Mouse (Mus musculus) forebrain, embryonic 13.5 days (tissue): Measurements from ENCODE around the gene Rdh5. TPM values are rescaled to one million over a fixed set of nuclear protein-coding genes. Genes with fewer than 3 reads are reported as not detected.
A peak's percentile ranks its signal among the peaks of the same experiment; 100 is the strongest.

Experiments
- ATAC-seq: fragments of 200-750 bp; cut with Nextera tagmentation; 2 replicates; pipeline ENCODE4 v1.8.0; 2017
- H3K27ac ChIP-seq: fragments of 300-500 bp; sonication (generic); 2 replicates; pipeline ENCODE4 v1.5.1; 2015; ENCODE audit warnings: inconsistent platforms, mild to moderate bottlenecking, moderate library complexity
- H3K27me3 ChIP-seq: fragments of 300-500 bp; sonication (generic); 2 replicates; pipeline ENCODE4 v1.6.1; 2015; ENCODE audit warnings: mild to moderate bottlenecking, inconsistent platforms
- H3K36me3 ChIP-seq: fragments of 300-500 bp; sonication (generic); 2 replicates; pipeline ENCODE4 v1.6.1; 2015; ENCODE audit warnings: mild to moderate bottlenecking, inconsistent platforms; ENCODE audit not compliant: poor library complexity, severe bottlenecking
- H3K4me1 ChIP-seq: fragments of 300-500 bp; sonication (generic); 2 replicates; pipeline ENCODE4 v1.6.1; 2015; ENCODE audit warnings: inconsistent platforms
- H3K4me2 ChIP-seq: fragments of 300-500 bp; sonication (generic); 2 replicates; pipeline ENCODE4 v1.6.1; 2015; ENCODE audit warnings: inconsistent platforms, mild to moderate bottlenecking, moderate library complexity
- H3K4me3 ChIP-seq: fragments of 300-500 bp; sonication (generic); 2 replicates; pipeline ENCODE4 v1.5.1; 2015; ENCODE audit warnings: mild to moderate bottlenecking, inconsistent platforms
- H3K9ac ChIP-seq: fragments of 300-500 bp; sonication (generic); 2 replicates; pipeline ENCODE4 v1.6.1; 2015; ENCODE audit warnings: mild to moderate bottlenecking, inconsistent platforms
- H3K9me3 ChIP-seq: fragments of 300-500 bp; sonication (generic); replicated peaks from 2 replicates; pipeline ENCODE4 v1.6.1; 2016; ENCODE audit warnings: inconsistent platforms
- WGBS: fragments of 180-500 bp; shearing (Covaris S2); methylation state at CpG from one replicate; pipeline ENCODE4 v1.1.7; 2015; 5-methylcytosine and 5-hydroxymethylcytosine counted together
- polyA plus RNA-seq: library from polyadenylated mRNA; unstranded; fragments of >200 nt; fragmentation: Nextera tagmentation; extraction: Ambion mirVana; gene quantifications from 2 replicates; pipeline ENCODE4 v1.2.1, GENCODE M21; 2015

Rdh5 gene
- polyA plus RNA-seq, 1 experiment from 2014 or later: 16.0 TPM

DNA sequence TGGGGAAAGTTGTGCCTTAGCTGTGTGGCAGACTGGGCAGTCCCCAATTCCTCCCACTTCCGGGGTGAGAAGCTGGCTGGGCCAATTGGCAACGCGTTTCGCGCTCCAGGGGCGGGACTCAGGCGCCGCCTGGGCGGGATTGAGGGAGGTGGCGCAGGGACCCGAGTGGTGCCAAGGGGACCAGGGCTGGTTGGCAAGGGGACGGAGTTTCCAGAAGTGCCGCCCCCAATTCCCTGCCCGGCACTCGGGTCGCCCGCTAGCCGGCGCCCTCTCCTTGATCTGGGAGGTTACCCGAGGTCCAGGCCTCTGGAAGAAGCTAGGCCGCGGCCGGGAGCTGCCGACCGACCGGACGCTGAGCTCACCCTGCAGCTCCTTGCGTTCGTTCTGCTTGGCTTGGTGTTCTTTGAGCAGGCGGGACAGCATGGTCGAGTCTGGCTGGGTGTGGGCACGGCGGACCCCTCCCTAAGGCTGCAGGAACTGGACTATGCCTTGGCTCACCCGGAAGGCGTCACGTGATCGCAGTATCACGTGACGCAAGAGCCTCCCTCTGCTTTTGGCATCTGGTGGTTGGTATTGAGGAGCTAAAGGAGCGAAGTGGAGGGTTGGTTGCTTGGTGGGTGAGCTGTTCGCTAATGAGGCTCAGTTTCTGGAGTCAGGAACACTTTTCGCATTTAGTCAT is 464 bp upstream of the Rdh5 start:
- peaks cover 6% of the 10 kb centered on the region; the same call in 1 of the 2 replicates for H3K27me3 ChIP-seq
- H3K27ac ChIP-seq: peak overlapping the region; percentile 93
- H3K9ac ChIP-seq: peak overlapping the region; percentile 84
- H3K36me3 ChIP-seq: peaks cover 15% of the 10 kb centered on the region; the same call in 1 of the 2 replicates
- WGBS: under 1% methylated on average over 42 of the region's 42 CpGs
- H3K9me3 ChIP-seq: no peaks in the 10 kb centered on the region
- H3K4me1 ChIP-seq: peaks cover 31% of the 10 kb centered on the region
- ATAC-seq: peak; percentile 98
- H3K4me2 ChIP-seq: peak overlapping the region; percentile 71
- peak overlapping the region; percentile 81 for H3K4me3 ChIP-seq

DNA sequence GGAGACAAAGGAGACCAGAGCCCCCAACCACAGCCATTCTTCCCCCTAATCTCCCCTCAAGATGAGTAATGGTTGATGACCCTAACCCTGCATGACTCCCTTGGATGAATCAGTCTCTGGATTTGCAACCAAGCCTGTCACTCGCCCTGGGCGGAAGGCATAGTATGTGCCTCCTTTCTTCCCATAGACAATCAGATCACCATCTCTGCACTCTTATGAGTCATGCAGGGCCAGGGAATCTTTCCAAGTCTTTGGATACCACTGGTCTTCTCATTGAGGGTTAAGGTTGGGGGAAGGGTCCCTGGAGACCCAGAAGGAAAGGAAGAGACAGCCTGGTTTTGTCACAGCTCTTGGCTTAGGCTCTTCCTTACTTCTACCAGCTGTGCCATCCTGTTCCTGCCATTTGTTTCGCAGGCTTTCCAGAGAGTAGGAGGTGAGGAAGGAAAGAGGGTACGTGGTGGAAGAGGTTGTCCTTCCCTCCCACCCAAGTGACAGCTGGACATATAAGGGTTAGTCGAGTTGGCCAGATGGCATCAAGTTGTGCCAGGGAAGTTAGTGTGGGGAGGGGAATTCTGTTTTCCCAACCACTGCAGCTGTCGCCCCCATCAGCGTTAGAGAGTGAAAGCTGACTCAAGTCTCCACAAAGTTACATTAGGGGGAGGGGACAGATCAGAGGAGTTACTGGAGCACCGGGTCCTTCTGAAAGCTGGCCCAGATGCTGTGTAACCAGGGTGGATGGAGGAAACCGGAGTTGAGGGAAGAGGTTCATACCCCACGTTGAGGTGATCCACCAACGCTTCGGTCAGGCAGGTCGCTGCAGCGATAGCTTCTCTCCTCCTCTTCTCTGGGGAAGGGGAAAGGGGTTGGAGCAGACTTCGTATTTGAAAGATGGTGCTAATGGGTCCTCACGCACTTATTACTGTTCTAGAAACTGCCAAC is 536 bp downstream of the Rdh5 start:
- H3K4me2 ChIP-seq: peak overlapping the region; percentile 71
- 73% methylated on average over 16 of the region's 16 CpGs for WGBS
- no peaks in the 10 kb centered on the region for H3K9me3 ChIP-seq
- peaks cover 25% of the 10 kb centered on the region for H3K36me3 ChIP-seq
- peaks cover 5% of the 10 kb centered on the region; the same call in 1 of the 2 replicates for H3K27me3 ChIP-seq
- H3K4me3 ChIP-seq: peak overlapping the region; percentile 81
- ATAC-seq: no peak; the same call in 1 of the 2 replicates
- H3K4me1 ChIP-seq: peaks cover 27% of the 10 kb centered on the region
- H3K9ac ChIP-seq: peak overlapping the region; percentile 84
- no peak overlapping the region; the same call in 1 of the 2 replicates for H3K27ac ChIP-seq

DNA sequence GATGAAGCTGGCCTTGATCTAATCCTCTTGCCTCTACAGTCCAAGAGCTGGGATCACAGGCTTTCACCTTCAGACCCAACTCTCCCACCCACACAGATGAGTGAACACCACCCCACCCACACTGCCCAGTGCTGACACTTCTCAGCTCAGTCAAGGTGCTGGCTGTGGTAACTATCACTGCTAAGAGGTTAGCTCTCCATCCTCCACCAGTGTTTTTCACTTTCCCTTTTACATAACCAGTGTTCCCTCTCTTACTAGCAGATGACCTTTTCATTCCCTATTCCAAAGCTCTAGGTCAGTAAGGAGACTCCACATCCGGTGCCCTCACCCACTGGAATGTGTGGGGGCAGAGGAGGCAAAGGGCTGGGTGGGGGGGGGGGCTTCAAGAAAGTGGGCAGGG is 1.4 kb downstream of the Rdh5 start:
- ATAC-seq: no peak
- Histone ChIP-seq H3K9ac (0 out of 2 replicates have a peak overlapping the region, but pooled peaks have one; percentile 12), H3K9me3 (no peaks in the 10 kb centered on the region)

DNA sequence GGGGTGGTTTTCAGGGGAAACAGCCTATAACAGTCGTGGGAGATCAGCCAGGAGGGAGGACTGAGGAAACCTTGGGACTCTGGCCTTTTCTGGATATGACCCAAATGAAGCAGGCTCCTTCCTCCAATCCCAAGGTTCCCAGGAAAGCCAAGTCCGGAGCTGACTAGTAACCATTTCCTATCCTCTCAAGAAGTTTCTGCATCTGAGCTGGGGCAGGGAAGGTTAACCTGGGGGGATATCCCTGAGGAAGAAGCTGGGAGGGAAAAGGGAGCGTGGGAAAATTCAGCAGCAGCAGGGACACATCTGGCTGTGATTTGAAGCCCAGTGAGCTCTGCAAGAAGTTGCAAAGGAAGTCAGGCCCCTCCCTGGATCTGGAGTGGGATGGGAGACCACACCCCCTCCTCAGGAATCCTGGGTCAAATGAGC is 1.9 kb downstream of the Rdh5 start:
- 77% methylated on average over 3 of the region's 3 CpGs for WGBS
- H3K9me3 ChIP-seq: no peaks in the 10 kb centered on the region
- ATAC-seq: no peak
- no peaks in the 10 kb centered on the region for H3K27me3 ChIP-seq
- peaks cover 33% of the 10 kb centered on the region for H3K36me3 ChIP-seq
- H3K4me1 ChIP-seq: peaks cover 27% of the 10 kb centered on the region
- H3K4me3 ChIP-seq: no peak overlapping the region
- H3K27ac ChIP-seq: no peak overlapping the region
- H3K9ac ChIP-seq: 0 out of 2 replicates have a peak overlapping the region, but pooled peaks have one; percentile 12
- no peak overlapping the region for H3K4me2 ChIP-seq

More for the DNA sequence above, 1.4 kb downstream of the Rdh5 start:
- Histone ChIP-seq H3K4me2 (no peak overlapping the region), H3K27ac (no peak overlapping the region), H3K27me3 (no peaks in the 10 kb centered on the region), H3K4me1 (peaks cover 27% of the 10 kb centered on the region), H3K36me3 (peaks cover 31% of the 10 kb centered on the region), H3K4me3 (no peak overlapping the region)
- 67% methylated on average over 1 of the region's 1 CpGs for WGBS

DNA sequence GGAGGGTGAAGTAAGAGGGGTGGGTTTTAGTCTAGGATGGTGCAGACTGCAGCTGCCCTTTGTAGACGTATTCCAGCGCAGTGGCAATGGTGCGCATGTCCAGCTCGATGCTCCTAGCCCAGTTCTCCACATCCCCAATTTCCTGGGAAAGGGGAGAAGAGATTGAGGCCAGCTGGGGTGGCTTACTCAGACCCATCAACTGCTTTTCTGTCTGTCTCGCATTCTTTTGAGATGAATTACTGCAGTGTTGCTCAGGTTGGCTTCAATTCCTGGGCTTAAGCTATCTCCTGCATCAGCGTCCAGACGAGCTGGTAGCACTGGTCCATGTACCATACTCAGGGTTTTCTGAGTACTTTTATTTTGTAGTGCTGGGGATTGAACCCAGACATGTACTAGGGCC is 2.7 kb downstream of the Rdh5 start:
- Histone ChIP-seq H3K27me3 (no peaks in the 10 kb centered on the region), H3K27ac (no peak overlapping the region), H3K9ac (no peak overlapping the region), H3K4me3 (no peak overlapping the region), H3K4me1 (peaks cover 27% of the 10 kb centered on the region), H3K36me3 (peaks cover 33% of the 10 kb centered on the region), H3K9me3 (no peaks in the 10 kb centered on the region), H3K4me2 (no peak overlapping the region)
- 84% methylated on average over 7 of the region's 7 CpGs for WGBS
- ATAC-seq: no peak

DNA sequence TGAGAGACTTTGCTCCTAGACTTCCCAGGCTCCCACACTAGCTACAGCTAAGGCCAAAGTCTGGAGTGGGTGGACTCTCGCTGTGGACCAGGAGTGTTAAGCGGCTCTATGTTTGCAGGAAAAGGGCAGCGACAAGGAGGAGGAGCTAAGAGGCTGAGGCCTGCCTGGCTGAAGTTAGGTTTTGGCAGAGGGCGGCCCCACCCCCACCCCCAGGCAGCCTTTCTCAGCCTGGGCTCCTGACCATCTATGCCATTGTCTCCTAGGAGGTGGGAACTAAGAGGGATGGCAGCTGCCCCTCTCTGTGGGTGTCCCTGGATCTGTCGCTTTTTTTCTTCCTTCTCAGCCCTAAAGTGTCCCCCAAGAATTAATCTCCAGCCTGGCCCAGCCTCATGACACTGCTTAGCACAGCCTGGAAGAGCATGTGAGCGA is 3.5 kb downstream of the Rdh5 start:
- no peaks in the 10 kb centered on the region for H3K27me3 ChIP-seq
- no peak overlapping the region for H3K27ac ChIP-seq
- H3K9ac ChIP-seq: no peak overlapping the region
- H3K4me3 ChIP-seq: no peak overlapping the region
- H3K36me3 ChIP-seq: peaks cover 33% of the 10 kb centered on the region
- no peak for ATAC-seq
- no peaks in the 10 kb centered on the region for H3K9me3 ChIP-seq
- WGBS: 12% methylated on average over 6 of the region's 6 CpGs
- H3K4me2 ChIP-seq: no peak overlapping the region
- H3K4me1 ChIP-seq: peaks cover 27% of the 10 kb centered on the region

DNA sequence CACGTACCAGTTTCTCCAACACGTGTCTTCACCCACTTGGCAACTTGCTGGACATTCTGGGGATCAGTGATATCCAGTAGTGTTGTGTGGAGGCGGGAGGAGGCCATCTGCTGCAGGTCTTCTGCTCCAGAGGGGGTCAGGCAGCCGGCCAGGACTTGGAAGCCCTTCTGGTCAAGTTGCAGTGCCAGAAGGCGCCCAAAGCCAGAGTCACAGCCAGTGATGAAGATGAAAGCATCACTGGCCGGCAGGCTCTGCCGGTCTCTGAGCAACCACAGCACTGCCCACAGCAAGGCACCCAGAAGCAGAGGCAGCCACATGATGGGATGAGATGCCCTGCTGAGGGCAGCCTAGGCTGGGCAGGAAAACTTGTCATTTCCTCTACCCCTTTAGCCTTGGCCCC is 4.4 kb downstream of the Rdh5 start:
- Histone ChIP-seq H3K27me3 (no peaks in the 10 kb centered on the region), H3K9me3 (no peaks in the 10 kb centered on the region), H3K4me2 (no peak overlapping the region), H3K27ac (no peak overlapping the region), H3K36me3 (peaks cover 37% of the 10 kb centered on the region), H3K4me3 (no peak overlapping the region), H3K9ac (no peak overlapping the region), H3K4me1 (peaks cover 19% of the 10 kb centered on the region)
- no peak for ATAC-seq
- 82% methylated on average over 7 of the region's 7 CpGs for WGBS

DNA sequence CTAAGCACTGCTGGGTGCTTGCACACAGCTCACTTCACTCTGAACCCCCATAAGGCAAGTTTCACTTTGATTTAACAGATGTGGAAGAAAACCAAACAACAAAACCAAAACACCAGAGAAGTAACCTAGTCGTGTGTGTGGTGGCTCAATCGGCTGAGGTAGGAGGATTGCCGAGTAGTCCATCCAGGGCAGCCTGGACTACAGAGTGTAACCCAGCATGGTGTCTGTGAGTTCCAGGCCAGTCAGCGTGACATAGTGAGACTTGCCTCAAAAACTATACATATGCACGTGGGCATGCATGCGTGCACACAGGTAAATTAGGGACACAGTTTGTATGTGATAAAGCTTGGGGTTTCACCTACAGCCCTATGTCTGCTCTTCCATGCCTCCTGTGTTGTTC is 5.3 kb downstream of the Rdh5 start:
- ATAC-seq: no peak
- no peak overlapping the region for H3K9ac ChIP-seq
- no peak overlapping the region for H3K4me2 ChIP-seq
- WGBS: 94% methylated on average over 6 of the region's 6 CpGs
- H3K27me3 ChIP-seq: no peaks in the 10 kb centered on the region
- H3K27ac ChIP-seq: no peak overlapping the region
- peaks cover 14% of the 10 kb centered on the region for H3K4me1 ChIP-seq
- no peak overlapping the region for H3K4me3 ChIP-seq
- peaks cover 37% of the 10 kb centered on the region for H3K36me3 ChIP-seq
- no peaks in the 10 kb centered on the region for H3K9me3 ChIP-seq

DNA sequence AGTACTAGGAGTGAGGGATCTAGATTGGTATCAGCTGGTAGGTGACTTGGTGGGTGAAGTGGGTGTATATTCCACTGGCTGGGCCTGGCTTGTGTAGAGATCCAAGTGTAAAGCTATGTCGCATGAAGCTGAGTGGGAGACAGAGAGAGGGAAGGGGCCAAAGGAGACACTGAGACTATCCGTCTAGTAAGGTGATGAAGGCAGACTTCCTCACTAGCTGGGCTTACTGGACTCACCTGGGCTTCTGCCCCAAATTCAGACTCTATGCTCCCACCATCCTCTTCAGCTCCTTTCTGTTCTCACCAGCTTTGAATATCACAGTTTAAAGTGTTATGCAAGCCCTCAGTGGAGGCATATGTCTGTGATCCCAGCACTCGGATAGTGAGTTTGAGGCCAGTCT is 6.0 kb downstream of the Rdh5 start:
- no peak for ATAC-seq
- 91% methylated on average over 3 of the region's 3 CpGs for WGBS
- Histone ChIP-seq H3K4me2 (no peak overlapping the region), H3K27me3 (no peaks in the 10 kb centered on the region), H3K4me1 (peaks cover 7% of the 10 kb centered on the region), H3K9ac (no peak overlapping the region), H3K9me3 (no peaks in the 10 kb centered on the region), H3K4me3 (no peak overlapping the region), H3K36me3 (peaks cover 37% of the 10 kb centered on the region), H3K27ac (no peak overlapping the region)

DNA sequence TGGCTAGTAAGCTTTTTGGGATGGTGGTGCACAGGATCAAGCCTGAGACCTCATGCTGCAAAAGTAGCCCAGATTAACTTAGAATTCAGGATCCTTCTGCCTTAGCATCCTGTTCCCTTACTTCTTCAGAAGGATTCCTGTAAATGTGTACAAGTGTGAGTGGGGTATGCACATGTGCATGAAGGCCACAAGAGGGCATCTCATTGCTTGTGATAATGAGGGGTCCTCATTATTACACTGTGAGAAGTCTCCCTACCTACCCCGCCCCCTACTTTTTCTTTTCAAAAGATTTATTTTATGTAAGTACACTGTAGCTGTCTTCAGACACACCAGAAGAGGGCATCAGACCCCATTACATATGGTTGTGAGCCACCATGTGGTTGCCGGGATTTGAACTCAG is 7.1 kb downstream of the Rdh5 start:
- Histone ChIP-seq H3K4me2 (no peak overlapping the region), H3K27ac (no peak overlapping the region), H3K9ac (no peak overlapping the region), H3K4me1 (peaks cover 6% of the 10 kb centered on the region), H3K4me3 (no peak overlapping the region), H3K27me3 (no peaks in the 10 kb centered on the region), H3K9me3 (no peaks in the 10 kb centered on the region), H3K36me3 (peaks cover 37% of the 10 kb centered on the region)
- no peak for ATAC-seq
- 84% methylated on average over 2 of the region's 2 CpGs for WGBS

DNA sequence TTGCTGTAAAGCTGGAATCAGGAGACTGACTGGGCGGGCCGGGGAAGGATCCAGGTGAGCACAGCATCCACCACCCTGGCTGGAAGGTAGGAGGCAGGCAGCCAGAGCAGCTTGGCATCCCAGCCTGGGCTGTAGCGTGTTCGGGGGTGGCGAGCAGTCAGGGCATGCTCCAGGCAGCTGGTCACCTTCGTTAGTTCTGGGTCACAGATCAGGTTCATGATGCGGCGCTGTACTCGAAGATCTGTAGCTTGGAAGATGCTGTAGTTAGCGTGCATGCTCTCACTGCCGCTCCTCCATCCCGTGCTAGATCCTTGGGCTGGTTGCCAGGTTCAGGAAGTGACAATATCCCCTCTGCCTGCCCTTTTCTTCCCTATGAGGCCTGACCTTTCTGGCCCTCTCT is 9.0 kb downstream of the Rdh5 start:
- Histone ChIP-seq H3K4me1 (peaks cover 16% of the 10 kb centered on the region), H3K36me3 (peaks cover 26% of the 10 kb centered on the region), H3K9me3 (no peaks in the 10 kb centered on the region), H3K27ac (no peak overlapping the region), H3K4me3 (no peak overlapping the region), H3K4me2 (no peak overlapping the region), H3K27me3 (no peaks in the 10 kb centered on the region), H3K9ac (peak overlapping the region; percentile 2; the same call in 1 of the 2 replicates)
- no peak for ATAC-seq
- 81% methylated on average over 12 of the region's 12 CpGs for WGBS

DNA sequence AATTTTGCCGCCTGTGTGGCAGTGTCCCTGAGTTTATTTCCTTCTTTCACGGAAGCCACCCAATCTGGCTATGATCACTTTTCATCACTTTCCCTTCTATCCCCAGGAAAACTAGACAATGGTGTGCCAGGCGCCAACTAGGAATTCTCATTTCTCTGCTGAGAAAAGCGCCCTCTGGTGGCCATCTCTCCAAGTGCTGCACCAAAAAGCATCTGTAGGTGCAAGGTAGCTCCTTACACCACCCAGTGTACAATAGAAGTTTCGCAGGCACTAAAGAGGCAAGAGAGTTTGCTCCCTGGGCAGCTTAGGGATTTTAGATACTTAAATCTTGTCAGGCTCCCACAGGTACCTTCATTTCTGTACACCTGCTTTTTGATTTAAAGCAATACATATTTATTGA is 9.5 kb downstream of the Rdh5 start:
- H3K4me3 ChIP-seq: no peak overlapping the region
- H3K4me2 ChIP-seq: no peak overlapping the region
- peaks cover 3% of the 10 kb centered on the region; the same call in 1 of the 2 replicates for H3K27me3 ChIP-seq
- peak; percentile 31 for ATAC-seq
- WGBS: 4% methylated on average over 5 of the region's 5 CpGs
- H3K9ac ChIP-seq: no peak overlapping the region
- no peak overlapping the region for H3K27ac ChIP-seq
- H3K4me1 ChIP-seq: peaks cover 16% of the 10 kb centered on the region
- H3K36me3 ChIP-seq: peaks cover 22% of the 10 kb centered on the region
- H3K9me3 ChIP-seq: no peaks in the 10 kb centered on the region
